Mouse (Mus musculus): ENCODE data around the gene Fgfr2.
"Not testable (repeated sequence)": the region's sequence is repeated elsewhere in the genome, so short reads cannot be mapped to it uniquely, and the experiment has no call there.

The Fgfr2 gene

GRCm38 (mm10) chr7:133120221-133120751 lies 2.9 kb downstream of the Fgfr2 start:
- peak; percentile 53 to 62 for DNase-seq

GRCm38 (mm10) chr7:133117815-133118214 lies 5.3 kb downstream of the Fgfr2 start:
- DNase-seq = no peak

GRCm38 (mm10) chr7:133116542-133116941 lies 6.6 kb downstream of the Fgfr2 start:
- no peak for DNase-seq

- DNase-seq = peak; percentile 76 to 83
These were observed 7.3 kb downstream of the Fgfr2 start for GRCm38 (mm10) chr7:133115886-133116285.

GRCm38 (mm10) chr7:133114847-133115470 lies 8.2 kb downstream of the Fgfr2 start:
- peak; percentile 73 to 84 for DNase-seq

GRCm38 (mm10) chr7:133113185-133113895 lies 9.8 kb downstream of the Fgfr2 start:
- DNase-seq = no peak

- DNase-seq = peak; percentile 68 to 79
These were observed 10.8 kb downstream of the Fgfr2 start for GRCm38 (mm10) chr7:133112351-133112831.

- no peak for DNase-seq
These were observed 13.7 kb downstream of the Fgfr2 start for GRCm38 (mm10) chr7:133109442-133109841.

GRCm38 (mm10) chr7:133108695-133109094 lies 14.5 kb downstream of the Fgfr2 start:
- DNase-seq = no peak

- DNase-seq = no peak
These were observed 20.6 kb downstream of the Fgfr2 start for GRCm38 (mm10) chr7:133102578-133102977.

GRCm38 (mm10) chr7:133101070-133101469 lies 22.1 kb downstream of the Fgfr2 start:
- DNase-seq = no peak

GRCm38 (mm10) chr7:133100178-133100577 lies 23.0 kb downstream of the Fgfr2 start:
- no peak for DNase-seq

- DNase-seq = peak; percentile 55 to 70
These were observed 23.9 kb downstream of the Fgfr2 start for GRCm38 (mm10) chr7:133099266-133099665.

GRCm38 (mm10) chr7:133098118-133098793 lies 24.9 kb downstream of the Fgfr2 start:
- DNase-seq = no peak

- not testable (repeated sequence) for DNase-seq
These were observed 27.5 kb downstream of the Fgfr2 start for GRCm38 (mm10) chr7:133095610-133096009.

GRCm38 (mm10) chr7:133094711-133095495 lies 28.2 kb downstream of the Fgfr2 start:
- DNase-seq = no peak

- DNase-seq = no peak
These were observed 29.0 kb downstream of the Fgfr2 start for GRCm38 (mm10) chr7:133094161-133094560.

- DNase-seq = no peak
These were observed 29.4 kb downstream of the Fgfr2 start for GRCm38 (mm10) chr7:133093731-133094130.

GRCm38 (mm10) chr7:133090641-133091040 lies 32.5 kb downstream of the Fgfr2 start:
- DNase-seq = no peak

- no peak for DNase-seq
These were observed 33.4 kb downstream of the Fgfr2 start for GRCm38 (mm10) chr7:133089621-133090260.

GRCm38 (mm10) chr7:133088830-133089261 lies 34.3 kb downstream of the Fgfr2 start:
- DNase-seq = peak; percentile 64 to 74

- peak in 1 of 2 experiments; percentile 45 for DNase-seq
These were observed 34.7 kb downstream of the Fgfr2 start for GRCm38 (mm10) chr7:133088411-133088810.
